Mouse (Mus musculus): ENCODE results near the gene Srm. TPM values are rescaled to one million over a fixed set of nuclear protein-coding genes. Genes with fewer than 3 reads are reported as not detected.

The Srm gene
- total RNA-seq, 2 experiments from 2014 or later: 70.5 to 82.3 TPM

- no peak for DNase-seq (ENCODE audit: low spot score in 2 of 2)
- intact Hi-C loops (cut with DNase I): no loop called here
Measured at GRCm38 (mm10) chr4:148598826-148599225, 7.5 kb downstream of the Srm start.

- intact Hi-C loops (cut with DNase I): no loop called here
- DNase-seq (ENCODE audit: low spot score in 2 of 2): no peak
Measured at GRCm38 (mm10) chr4:148600316-148600715, 9.0 kb downstream of the Srm start.

- intact Hi-C loops (cut with DNase I): no loop called here
- DNase-seq (ENCODE audit: low spot score in 2 of 2): no peak
Measured at GRCm38 (mm10) chr4:148601871-148602270, 10.6 kb downstream of the Srm start.

GRCm38 (mm10) chr4:148602357-148603120, 11.2 kb downstream of the Srm start, which contains the start of gene Masp2:
TSS of gene Masp2 (plus strand) at chr4:148602554.
- DNase-seq (ENCODE audit: low spot score in 2 of 2): peak in 1 of 2 experiments; percentile 28
- intact Hi-C loops (cut with DNase I): no loop called here

- intact Hi-C loops (cut with DNase I): no loop called here
Measured at GRCm38 (mm10) chr4:148603376-148604139, 12.3 kb downstream of the Srm start.

GRCm38 (mm10) chr4:148604141-148604540, 12.8 kb downstream of the Srm start:
- peak; percentile 67 to 93 for DNase-seq (ENCODE audit: low spot score in 2 of 2)

More at GRCm38 (mm10) chr4:148603376-148604139, 12.3 kb downstream of the Srm start:
- DNase-seq (ENCODE audit: low spot score in 2 of 2): peak in 1 of 2 experiments; percentile 61

GRCm38 (mm10) chr4:148604541-148605165, 13.3 kb downstream of the Srm start:
- peak in 1 of 2 experiments; percentile 65 for DNase-seq (ENCODE audit: low spot score in 2 of 2)
- intact Hi-C loops (cut with DNase I): loop anchor here (5.0 kb wide), 1 partner anchor 47 kb away; the partner anchor contains the start of gene Exosc10

More at GRCm38 (mm10) chr4:148604141-148604540, 12.8 kb downstream of the Srm start:
- intact Hi-C loops (cut with DNase I): no loop called here

GRCm38 (mm10) chr4:148607758-148608157, 16.5 kb downstream of the Srm start:
- intact Hi-C loops (cut with DNase I): loop anchor here (5.0 kb wide), 1 partner anchor 50 kb away; the partner anchor contains the start of gene Exosc10
- peak; percentile 71 to 80 for DNase-seq (ENCODE audit: low spot score in 2 of 2)

GRCm38 (mm10) chr4:148609805-148610204, 18.5 kb downstream of the Srm start:
- DNase-seq (ENCODE audit: low spot score in 2 of 2): no peak
- intact Hi-C loops (cut with DNase I): loop anchor here (5.0 kb wide), 1 partner anchor 53 kb away; the partner anchor contains the start of gene Exosc10

GRCm38 (mm10) chr4:148610631-148611364, 19.5 kb downstream of the Srm start:
- intact Hi-C loops (cut with DNase I): no loop called here
- DNase-seq (ENCODE audit: low spot score in 2 of 2): no peak

- intact Hi-C loops (cut with DNase I): no loop called here
- DNase-seq (ENCODE audit: low spot score in 2 of 2): no peak
Measured at GRCm38 (mm10) chr4:148612557-148612956, 21.3 kb downstream of the Srm start.

- no peak for DNase-seq (ENCODE audit: low spot score in 2 of 2)
- intact Hi-C loops (cut with DNase I): no loop called here
Measured at GRCm38 (mm10) chr4:148613738-148614137, 22.4 kb downstream of the Srm start.

GRCm38 (mm10) chr4:148619805-148620204, 28.5 kb downstream of the Srm start:
- DNase-seq (ENCODE audit: low spot score in 2 of 2): no peak
- intact Hi-C loops (cut with DNase I): no loop called here

- intact Hi-C loops (cut with DNase I): no loop called here
- DNase-seq (ENCODE audit: low spot score in 2 of 2): no peak
Measured at GRCm38 (mm10) chr4:148620718-148621117, 29.4 kb downstream of the Srm start.

- intact Hi-C loops (cut with DNase I): no loop called here
- no peak for DNase-seq (ENCODE audit: low spot score in 2 of 2)
Measured at GRCm38 (mm10) chr4:148622485-148622884, 31.2 kb downstream of the Srm start.

- intact Hi-C loops (cut with DNase I): no loop called here
Measured at GRCm38 (mm10) chr4:148623609-148624008, 32.3 kb downstream of the Srm start.

GRCm38 (mm10) chr4:148625010-148625409, 33.7 kb downstream of the Srm start:
- intact Hi-C loops (cut with DNase I): no loop called here
- DNase-seq (ENCODE audit: low spot score in 2 of 2): no peak

More at GRCm38 (mm10) chr4:148623609-148624008, 32.3 kb downstream of the Srm start:
- no peak for DNase-seq (ENCODE audit: low spot score in 2 of 2)

- peak; percentile 41 to 49 for DNase-seq (ENCODE audit: low spot score in 2 of 2)
- intact Hi-C loops (cut with DNase I): no loop called here
Measured at GRCm38 (mm10) chr4:148625756-148626622, 34.7 kb downstream of the Srm start.
